Mouse (Mus musculus): Measurements from ENCODE around the gene Cacna1e. TPM values are rescaled to one million over a fixed set of nuclear protein-coding genes. Genes with fewer than 3 reads are reported as not detected.

The Cacna1e gene
- total and polyA plus RNA-seq, 2 experiments from 2014 or later = 8.0 to 58.2 TPM

- Histone ChIP-seq H3K36me3 (ENCODE audit: insufficient read depth, low read length) (no peaks in the 10 kb centered on the region), H3K9ac (replicated peaks; ENCODE audit: low read length) (no peak overlapping the region), H3K4me1 (ENCODE audit: insufficient read depth, low read length) (no peaks in the 10 kb centered on the region), H3K4me2 (ENCODE audit: low read depth, low read length) (no peak overlapping the region), H3K27ac (no peak overlapping the region), H3K9me3 (ENCODE audit: low read length) (no peaks in the 10 kb centered on the region), H3K4me3 (ENCODE audit: low read length) (no peak overlapping the region), H3K27me3 (ENCODE audit: insufficient read depth, low read length) (no peaks in the 10 kb centered on the region)
- DNase-seq (ENCODE audit: low spot score) (no peak), ATAC-seq (no peak)
- TF ChIP-seq CTCF (IDR thresholded peaks at IDR 0.05; ENCODE audit: low read depth) = no peak
- WGBS = 62% methylated on average over 4 of the region's 4 CpGs
Measured at GRCm38 (mm10) chr1:154776344-154776743, 108.0 kb downstream of the Cacna1e start.

- Histone ChIP-seq H3K9ac (replicated peaks; ENCODE audit: low read length) (no peak overlapping the region), H3K4me2 (ENCODE audit: low read depth, low read length) (no peak overlapping the region), H3K4me3 (ENCODE audit: low read length) (no peak overlapping the region), H3K9me3 (ENCODE audit: low read length) (no peaks in the 10 kb centered on the region), H3K27me3 (ENCODE audit: insufficient read depth, low read length) (no peaks in the 10 kb centered on the region), H3K4me1 (ENCODE audit: insufficient read depth, low read length) (no peaks in the 10 kb centered on the region), H3K27ac (no peak overlapping the region), H3K36me3 (ENCODE audit: insufficient read depth, low read length) (no peaks in the 10 kb centered on the region)
- no peak for TF ChIP-seq CTCF (IDR thresholded peaks at IDR 0.05; ENCODE audit: low read depth)
- DNase-seq (ENCODE audit: low spot score) (no peak), ATAC-seq (no peak)
- WGBS = 94% methylated on average over 3 of the region's 3 CpGs
Measured at GRCm38 (mm10) chr1:154774468-154774867, 109.8 kb downstream of the Cacna1e start.

GRCm38 (mm10) chr1:154771111-154771510 is 113.2 kb downstream of the Cacna1e start:
- ATAC-seq (no peak), DNase-seq (ENCODE audit: low spot score) (no peak)
- Histone ChIP-seq H3K27ac (no peak overlapping the region), H3K27me3 (ENCODE audit: insufficient read depth, low read length) (no peaks in the 10 kb centered on the region), H3K4me1 (ENCODE audit: insufficient read depth, low read length) (no peaks in the 10 kb centered on the region), H3K4me2 (ENCODE audit: low read depth, low read length) (no peak overlapping the region), H3K9me3 (ENCODE audit: low read length) (no peaks in the 10 kb centered on the region), H3K4me3 (ENCODE audit: low read length) (no peak overlapping the region), H3K9ac (replicated peaks; ENCODE audit: low read length) (no peak overlapping the region), H3K36me3 (ENCODE audit: insufficient read depth, low read length) (no peaks in the 10 kb centered on the region)
- no peak for TF ChIP-seq CTCF (IDR thresholded peaks at IDR 0.05; ENCODE audit: low read depth)

DNA sequence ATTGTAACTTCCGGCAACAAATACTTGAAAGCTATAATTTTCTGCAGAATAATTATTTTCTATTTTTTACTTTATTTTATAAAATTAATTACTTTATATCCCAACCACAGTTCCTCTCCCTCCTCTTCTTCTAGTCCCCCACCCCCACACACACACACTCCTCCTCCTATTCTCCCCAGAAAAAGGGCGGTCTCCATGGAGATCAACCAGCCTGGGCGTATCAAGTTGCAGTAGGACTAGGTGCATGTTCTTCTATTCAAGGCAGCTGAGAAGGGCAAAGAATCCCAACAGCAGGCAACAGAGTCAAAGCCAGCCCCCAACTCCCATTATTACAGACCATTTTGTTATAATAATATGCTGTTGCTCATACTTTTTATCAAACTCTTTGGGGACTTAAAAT is 113.8 kb downstream of the Cacna1e start:
- DNase-seq (ENCODE audit: low spot score) = no peak
- no peak for TF ChIP-seq CTCF (IDR thresholded peaks at IDR 0.05; ENCODE audit: low read depth)
- ATAC-seq = no peak
- no peak overlapping the region for H3K4me2 ChIP-seq (ENCODE audit: low read depth, low read length)
- H3K27me3 ChIP-seq (ENCODE audit: insufficient read depth, low read length) = no peaks in the 10 kb centered on the region
- no peak overlapping the region for H3K27ac ChIP-seq
- WGBS = 47% methylated on average over 3 of the region's 3 CpGs
- H3K36me3 ChIP-seq (ENCODE audit: insufficient read depth, low read length) = no peaks in the 10 kb centered on the region
- no peaks in the 10 kb centered on the region for H3K4me1 ChIP-seq (ENCODE audit: insufficient read depth, low read length)
- H3K9ac ChIP-seq (replicated peaks; ENCODE audit: low read length) = no peak overlapping the region
- no peaks in the 10 kb centered on the region for H3K9me3 ChIP-seq (ENCODE audit: low read length)
- H3K4me3 ChIP-seq (ENCODE audit: low read length) = no peak overlapping the region

DNA sequence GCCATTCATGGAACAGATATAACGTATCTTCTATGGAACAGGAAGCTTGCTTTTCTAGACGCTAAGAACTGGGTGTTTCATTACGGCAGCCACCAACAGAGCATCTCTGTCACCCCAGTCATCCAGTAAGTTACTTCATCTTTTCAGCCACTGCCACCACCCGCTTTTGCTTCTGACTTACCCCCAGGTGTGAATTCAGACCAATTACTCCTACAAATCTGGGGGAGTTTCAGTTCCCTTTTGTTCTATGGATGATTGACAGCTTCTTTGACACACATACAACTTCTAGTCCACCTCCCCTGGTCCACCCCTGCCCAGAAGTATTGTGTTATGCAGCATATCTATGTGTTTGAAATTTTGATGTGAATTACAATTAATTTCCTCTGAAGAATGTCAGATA is 121.2 kb downstream of the Cacna1e start:
- H3K36me3 ChIP-seq (ENCODE audit: insufficient read depth, low read length) = no peaks in the 10 kb centered on the region
- no peak for ATAC-seq

GRCm38 (mm10) chr1:154752081-154752480 is 132.2 kb downstream of the Cacna1e start:
- no peaks in the 10 kb centered on the region for H3K9me3 ChIP-seq (ENCODE audit: low read length)

More for the DNA sequence above, 121.2 kb downstream of the Cacna1e start:
- DNase-seq (ENCODE audit: low spot score) = no peak
- 65% methylated on average over 4 of the region's 4 CpGs for WGBS
- Histone ChIP-seq H3K27me3 (ENCODE audit: insufficient read depth, low read length) (no peaks in the 10 kb centered on the region), H3K4me1 (ENCODE audit: insufficient read depth, low read length) (no peaks in the 10 kb centered on the region), H3K9ac (replicated peaks; ENCODE audit: low read length) (no peak overlapping the region), H3K27ac (no peak overlapping the region), H3K4me3 (ENCODE audit: low read length) (no peak overlapping the region), H3K4me2 (ENCODE audit: low read depth, low read length) (no peak overlapping the region), H3K9me3 (ENCODE audit: low read length) (no peaks in the 10 kb centered on the region)
- TF ChIP-seq CTCF (IDR thresholded peaks at IDR 0.05; ENCODE audit: low read depth) = no peak

DNA sequence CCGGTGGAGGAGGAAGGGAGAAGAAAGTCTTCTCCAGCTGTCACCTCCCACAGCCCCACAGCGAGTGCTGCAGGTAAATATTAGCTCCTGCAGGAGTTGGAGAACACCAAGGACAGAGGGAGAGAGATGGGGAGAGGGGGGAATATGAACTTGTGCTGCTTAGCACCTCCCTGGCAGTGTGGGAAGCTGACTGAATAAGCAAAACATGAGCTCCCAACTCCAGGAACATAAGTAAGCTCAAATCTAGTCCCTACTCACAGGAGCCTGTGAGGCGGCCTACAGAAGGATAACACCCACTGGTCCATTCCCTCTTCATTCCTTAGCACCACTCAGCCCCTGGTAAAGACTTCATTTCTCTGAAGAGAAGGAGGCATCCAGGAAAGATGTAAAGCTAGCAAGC is 135.8 kb downstream of the Cacna1e start:
- Histone ChIP-seq H3K27me3 (ENCODE audit: insufficient read depth, low read length) (no peaks in the 10 kb centered on the region), H3K9me3 (ENCODE audit: low read length) (no peaks in the 10 kb centered on the region), H3K36me3 (ENCODE audit: insufficient read depth, low read length) (no peaks in the 10 kb centered on the region), H3K4me3 (ENCODE audit: low read length) (no peak overlapping the region), H3K4me2 (ENCODE audit: low read depth, low read length) (no peak overlapping the region), H3K27ac (no peak overlapping the region), H3K4me1 (ENCODE audit: insufficient read depth, low read length) (no peaks in the 10 kb centered on the region), H3K9ac (replicated peaks; ENCODE audit: low read length) (no peak overlapping the region)
- DNase-seq (ENCODE audit: low spot score) = no peak
- TF ChIP-seq CTCF (IDR thresholded peaks at IDR 0.05; ENCODE audit: low read depth) = no peak
- WGBS = 72% methylated on average over 3 of the region's 3 CpGs
- ATAC-seq = no peak

More at GRCm38 (mm10) chr1:154752081-154752480, 132.2 kb downstream of the Cacna1e start:
- Histone ChIP-seq H3K27me3 (ENCODE audit: insufficient read depth, low read length) (no peaks in the 10 kb centered on the region), H3K27ac (no peak overlapping the region), H3K9ac (replicated peaks; ENCODE audit: low read length) (no peak overlapping the region), H3K4me1 (ENCODE audit: insufficient read depth, low read length) (no peaks in the 10 kb centered on the region), H3K4me2 (ENCODE audit: low read depth, low read length) (no peak overlapping the region), H3K36me3 (ENCODE audit: insufficient read depth, low read length) (no peaks in the 10 kb centered on the region), H3K4me3 (ENCODE audit: low read length) (no peak overlapping the region)
- no peak for ATAC-seq
- 64% methylated on average over 2 of the region's 2 CpGs for WGBS
- DNase-seq (ENCODE audit: low spot score) = no peak
- no peak for TF ChIP-seq CTCF (IDR thresholded peaks at IDR 0.05; ENCODE audit: low read depth)

Measured in hindbrain, postnatal 0 days (tissue).